Mouse (Mus musculus) left cerebral cortex, adult 2 months (tissue): Measurements from ENCODE around the gene Dip2a. TPM values are rescaled to one million over a fixed set of nuclear protein-coding genes. Genes with fewer than 3 reads are reported as not detected.

Source experiments
- DNase-seq, 2 experiments: peaks; one replicate each; pipeline ENCODE4 v3.0.0; 2021 to 2022; ENCODE audit warnings: low spot score in 2 of 2, mixed read lengths in 1 of 2; ENCODE audit errors: extremely low spot score in 1 of 2
- H3K27ac ChIP-seq: fragments of 200-600 bp; 2 replicates; pipeline ENCODE4 v1.8.1; 2022
- H3K4me3 ChIP-seq: fragments of 200-600 bp; 2 replicates; pipeline ENCODE4 v1.8.1; 2022
- CTCF ChIP-seq: fragments of 200-600 bp; IDR thresholded peaks from 2 replicates; pipeline ENCODE4 v1.8.1; 2022; ENCODE audit warnings: antibody characterized with exemption, mild to moderate bottlenecking, moderate library complexity
- intact Hi-C: fragments of 180-260 bp; cut with DNase I; formaldehyde crosslinking; loops from one replicate; pipeline ENCODE4 v1.15.1; 2025
- total RNA-seq, 2 experiments: library from RNA; stranded (reverse); gene quantifications; 2 replicates each; pipeline ENCODE4 v1.2.3; 2021

Dip2a gene
- total RNA-seq, 2 experiments from 2014 or later: 61.4 to 63.6 TPM

DNA sequence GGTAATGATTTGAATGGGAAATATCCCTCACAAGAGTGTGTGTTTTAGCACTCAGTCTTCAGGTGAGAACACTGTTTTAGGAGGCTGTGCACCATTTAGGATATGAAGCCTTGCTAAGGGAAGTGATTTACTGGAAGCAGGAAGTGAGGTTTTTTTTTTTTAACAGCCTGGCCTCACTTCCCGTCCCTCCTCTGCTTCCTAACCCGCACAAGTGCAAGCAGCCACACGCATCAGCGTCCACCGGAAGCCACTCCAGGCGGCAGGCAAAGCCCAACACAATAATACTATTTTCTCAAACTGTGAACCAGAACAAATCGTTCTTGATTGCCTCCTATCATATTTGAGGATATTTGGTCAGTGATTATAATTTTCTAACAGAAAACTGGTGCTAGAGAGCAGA is 6.9 kb upstream of the Dip2a start:
- DNase-seq: no peak
- no peak overlapping the region; the same call in 1 of the 2 replicates for H3K27ac ChIP-seq
- no peak for TF ChIP-seq CTCF
- H3K4me3 ChIP-seq: no peak overlapping the region
- intact Hi-C loops: no loop called here

DNA sequence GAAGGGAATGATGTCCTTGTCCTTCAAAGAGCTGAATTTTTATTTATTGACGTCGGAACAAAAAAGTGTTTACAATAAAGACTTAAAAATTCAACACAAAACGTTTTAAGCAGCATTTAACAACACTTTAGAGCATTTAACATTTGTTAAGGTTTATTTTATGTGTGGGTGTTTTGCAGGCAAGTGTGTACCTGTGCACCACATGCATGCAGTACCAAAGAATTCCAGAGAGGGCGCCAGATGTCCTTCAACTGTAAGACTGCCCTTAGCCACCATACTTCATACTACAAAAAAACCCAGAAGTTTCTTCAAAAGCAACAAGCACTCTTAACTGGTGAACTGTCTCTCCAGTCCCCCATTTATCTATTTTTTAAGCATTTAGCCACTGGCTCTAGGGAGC is 1.5 kb upstream of the Dip2a start:
- no peak for DNase-seq
- Histone ChIP-seq H3K4me3 (no peak overlapping the region), H3K27ac (no peak overlapping the region)
- intact Hi-C loops: no loop called here
- TF ChIP-seq CTCF: peak; percentile 63

DNA sequence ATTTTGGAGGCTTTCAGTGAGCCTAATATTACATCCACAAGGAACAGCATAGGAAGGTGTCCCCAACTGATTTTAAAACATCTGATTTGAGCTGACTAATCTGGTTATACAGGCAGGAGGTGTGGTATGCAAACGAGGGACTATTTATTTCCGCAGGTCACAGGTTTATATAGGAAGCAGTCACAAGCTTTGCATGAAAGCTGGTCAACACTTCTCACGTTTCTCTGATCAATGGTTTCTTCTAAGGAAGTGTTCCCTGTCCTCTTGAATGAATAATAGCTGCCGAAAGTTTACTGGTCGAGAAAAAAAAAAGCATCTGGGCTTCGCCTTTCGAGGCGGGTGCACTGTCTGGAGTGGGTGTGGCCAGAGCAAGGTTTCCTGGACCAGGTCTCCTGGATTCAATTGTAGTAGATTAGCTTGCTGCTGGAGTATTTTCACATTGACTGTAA is 976 bp upstream of the Dip2a start:
- TF ChIP-seq CTCF: no peak
- intact Hi-C loops: no loop called here
- no peak overlapping the region for H3K27ac ChIP-seq
- H3K4me3 ChIP-seq: peak overlapping the region; percentile 94
- DNase-seq: no peak

DNA sequence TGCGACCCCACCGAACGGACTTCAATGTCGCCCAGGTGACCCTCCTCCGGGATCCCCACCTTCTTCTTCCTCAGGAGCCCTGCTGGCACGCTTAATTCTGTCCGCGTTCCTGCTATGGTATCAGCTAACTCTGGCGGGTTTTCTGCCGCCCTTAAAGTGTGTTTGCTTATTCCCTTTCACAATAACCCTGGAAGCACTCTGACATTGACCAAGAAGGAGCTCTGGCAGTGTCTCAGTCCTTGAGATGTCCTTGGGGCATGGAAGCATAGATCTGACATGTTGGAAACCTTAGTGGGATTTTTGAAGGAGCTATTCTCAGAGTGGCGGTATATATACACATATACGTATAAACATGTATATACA is 430 bp upstream of the Dip2a start:
- peak overlapping the region; percentile 94 for H3K4me3 ChIP-seq
- H3K27ac ChIP-seq: peak overlapping the region; percentile 68
- no peak for DNase-seq
- intact Hi-C loops: no loop called here
- TF ChIP-seq CTCF: no peak

DNA sequence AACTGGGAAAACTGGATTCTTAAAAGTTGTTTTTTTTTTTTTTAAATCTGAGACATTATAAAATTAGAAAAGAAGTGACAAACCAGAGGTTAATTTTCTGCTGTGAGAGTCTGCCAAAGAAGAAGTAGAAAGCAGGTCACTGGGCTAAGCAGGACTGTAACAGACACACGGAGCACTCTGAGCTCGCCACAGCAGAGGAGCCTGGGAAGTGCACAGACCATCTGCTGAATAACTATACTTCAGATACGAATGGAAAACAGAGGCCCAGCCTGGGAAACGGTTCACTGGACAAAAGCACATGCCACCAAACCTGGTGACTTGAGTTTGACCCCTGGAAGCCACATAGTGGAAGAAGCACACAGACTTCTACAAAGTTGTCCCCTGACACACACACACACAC is 10.7 kb downstream of the Dip2a start:
- TF ChIP-seq CTCF: no peak
- intact Hi-C loops: no loop called here
- DNase-seq: no peak
- no peak overlapping the region for H3K27ac ChIP-seq
- H3K4me3 ChIP-seq: no peak overlapping the region

DNA sequence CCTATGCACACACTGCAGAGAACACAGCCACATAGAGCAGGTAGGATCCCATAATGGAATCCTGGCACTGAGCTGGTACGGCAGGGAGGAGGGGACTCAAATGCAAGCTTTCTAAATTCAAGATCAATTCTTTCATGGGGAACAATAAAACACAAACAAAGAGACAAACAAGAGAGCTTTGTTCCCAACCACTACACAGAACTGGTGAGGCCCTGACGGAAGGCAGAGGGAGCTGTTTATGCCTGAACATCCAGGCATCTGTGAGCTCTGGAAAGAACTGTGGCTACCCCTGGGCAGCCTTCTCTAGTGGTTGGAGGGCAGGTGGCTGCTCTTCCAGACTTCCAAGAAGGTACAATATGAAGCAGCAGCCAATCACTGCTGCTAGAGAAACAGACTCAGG is 13.1 kb downstream of the Dip2a start:
- intact Hi-C loops: no loop called here
- no peak; the same call in 1 of the 2 replicates for TF ChIP-seq CTCF
- DNase-seq: no peak
- peak overlapping the region; percentile 60 for H3K27ac ChIP-seq
- no peak overlapping the region for H3K4me3 ChIP-seq

DNA sequence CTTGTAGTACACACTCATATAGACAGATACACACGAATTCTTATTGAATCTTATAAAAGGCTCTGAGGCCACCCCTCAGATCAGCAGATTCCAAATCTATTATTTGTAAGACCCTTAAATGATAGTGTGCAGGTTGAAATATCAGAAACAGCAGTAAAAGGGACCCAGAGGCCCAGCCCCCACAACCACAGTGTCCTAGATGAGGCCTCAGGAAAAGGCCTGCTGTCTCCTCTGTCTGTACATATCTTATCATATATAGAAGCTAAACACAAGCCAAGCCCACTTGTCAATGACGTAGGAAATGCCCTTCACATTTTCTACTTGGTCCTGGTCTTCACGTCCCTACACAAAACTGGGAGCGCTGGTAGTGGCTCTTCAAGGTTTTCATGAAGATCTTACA is 16.0 kb downstream of the Dip2a start:
- intact Hi-C loops: no loop called here
- DNase-seq: no peak
- Histone ChIP-seq H3K27ac (peak overlapping the region; percentile 32; the same call in 1 of the 2 replicates), H3K4me3 (no peak overlapping the region)
- no peak for TF ChIP-seq CTCF

DNA sequence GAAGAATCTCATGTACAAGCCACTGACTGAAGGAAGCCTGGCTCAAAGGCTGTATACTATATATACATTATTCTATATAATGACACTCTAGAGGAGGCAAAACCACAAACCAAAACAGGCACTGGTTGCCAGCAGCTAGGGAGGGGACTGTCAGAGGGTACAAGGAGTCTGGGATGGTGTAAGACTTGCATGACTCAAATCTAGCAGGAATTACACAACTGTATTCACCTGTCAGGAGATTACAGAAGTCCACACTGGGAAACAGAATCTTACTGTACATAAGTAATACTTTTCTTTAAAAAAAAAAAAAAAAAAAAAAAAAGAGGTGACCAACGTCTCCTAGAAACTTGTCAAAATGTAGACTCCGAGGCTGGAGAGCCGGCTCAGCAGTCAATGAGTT is 16.5 kb downstream of the Dip2a start:
- TF ChIP-seq CTCF: no peak
- intact Hi-C loops: no loop called here
- H3K4me3 ChIP-seq: no peak overlapping the region
- DNase-seq: no peak
- peak overlapping the region; percentile 15; the same call in 1 of the 2 replicates for H3K27ac ChIP-seq

DNA sequence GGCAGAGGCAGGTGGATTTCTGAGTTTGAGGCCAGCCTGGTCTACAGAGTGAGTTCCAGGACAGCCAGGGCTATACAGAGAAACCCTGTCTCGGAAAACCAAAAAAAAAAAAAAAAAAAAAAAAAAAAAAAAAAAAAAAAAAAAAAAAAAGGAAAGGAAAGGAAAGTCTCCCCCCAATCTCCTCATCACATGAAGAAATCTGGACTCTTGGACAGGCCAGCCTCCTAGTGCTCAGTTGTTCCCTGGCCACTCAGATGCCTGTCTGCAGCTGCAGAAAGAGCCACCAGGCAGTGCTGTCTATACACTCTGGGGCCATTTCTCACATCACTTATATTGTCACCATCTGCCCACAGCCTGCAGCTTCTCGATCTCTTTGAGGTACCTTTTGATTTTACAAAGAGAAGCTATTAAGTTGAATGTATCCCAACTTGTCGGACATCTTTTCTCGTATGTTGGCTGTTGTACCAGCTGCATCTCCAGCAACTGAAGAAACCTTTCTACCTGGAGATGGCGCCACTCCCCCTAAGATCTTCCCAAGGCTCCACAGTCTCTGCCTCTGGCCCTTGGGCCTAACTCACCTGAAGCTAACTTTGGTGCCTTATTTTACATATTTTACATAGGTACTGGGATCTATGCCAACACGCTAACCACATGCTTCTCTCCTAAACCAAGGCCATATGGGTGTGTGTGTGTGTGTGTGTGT is 18.6 kb downstream of the Dip2a start:
- TF ChIP-seq CTCF: peak; percentile 48
- Histone ChIP-seq H3K27ac (no peak overlapping the region), H3K4me3 (no peak overlapping the region)
- intact Hi-C loops: no loop called here
- peak in 1 of 2 experiments; percentile 32 for DNase-seq

DNA sequence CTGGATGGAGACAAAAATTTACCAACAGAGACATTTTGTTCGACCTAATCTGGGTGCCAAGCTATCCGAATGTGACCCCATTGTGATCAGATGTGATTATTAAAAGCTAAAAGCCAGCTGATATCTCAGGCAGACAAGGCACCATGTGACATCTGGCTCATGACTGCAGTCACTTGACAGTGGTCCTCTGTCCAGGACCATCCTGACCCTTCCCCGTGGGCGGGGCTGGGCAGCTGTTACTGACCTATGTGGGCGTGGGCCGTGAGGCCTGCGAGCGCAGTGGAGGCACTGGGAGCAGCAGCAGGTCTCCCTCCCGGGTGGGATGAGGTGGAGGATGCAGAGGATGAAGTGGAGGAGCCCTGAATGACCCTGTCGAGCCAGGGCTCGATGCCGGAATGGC is 27.5 kb downstream of the Dip2a start:
- no peak for DNase-seq
- Histone ChIP-seq H3K27ac (peak overlapping the region; percentile 40; the same call in 1 of the 2 replicates), H3K4me3 (no peak overlapping the region)
- intact Hi-C loops: no loop called here
- no peak for TF ChIP-seq CTCF

DNA sequence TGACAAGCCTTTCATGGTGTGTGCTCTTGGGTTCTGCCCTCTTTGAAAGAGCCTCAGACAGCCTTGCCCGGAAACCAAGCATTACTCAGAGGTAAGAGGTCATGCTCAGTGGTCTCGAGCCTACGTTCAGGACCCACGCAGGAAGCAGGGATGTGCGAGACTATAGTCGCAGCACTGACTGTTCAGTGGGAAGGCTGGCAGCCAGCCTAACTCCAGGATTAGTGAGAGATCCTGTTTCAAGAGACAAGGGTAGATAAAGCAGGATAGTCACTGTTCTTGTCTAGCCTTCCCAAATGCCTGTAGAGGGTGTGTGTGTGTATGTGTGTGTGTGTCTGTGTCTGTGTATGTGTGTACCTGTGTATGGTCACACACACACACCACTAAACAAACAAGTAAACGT is 28.9 kb downstream of the Dip2a start:
- TF ChIP-seq CTCF: no peak
- peak in 1 of 2 experiments; percentile 32 for DNase-seq
- intact Hi-C loops: no loop called here
- Histone ChIP-seq H3K4me3 (no peak overlapping the region), H3K27ac (peak overlapping the region; percentile 65)

DNA sequence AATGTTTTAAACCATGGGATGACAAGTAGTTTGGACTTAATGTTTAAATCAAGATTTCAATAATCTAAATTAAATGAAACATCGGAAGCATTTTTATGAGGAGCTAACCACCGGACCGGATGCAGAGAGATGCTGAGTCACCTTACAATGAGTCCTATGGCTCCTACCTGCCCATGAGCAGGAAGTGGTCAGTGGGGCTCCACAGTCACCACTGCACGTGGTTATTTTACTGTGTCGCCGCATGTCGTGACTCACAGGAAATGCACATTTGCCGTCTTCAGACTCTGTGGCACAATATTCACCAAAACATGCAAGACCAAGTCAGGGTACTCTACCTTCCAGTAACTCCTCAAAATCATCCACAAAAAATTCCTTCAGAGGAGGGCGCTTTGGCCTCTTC is 38.4 kb downstream of the Dip2a start:
- intact Hi-C loops: no loop called here
- DNase-seq: no peak
- Histone ChIP-seq H3K27ac (peak overlapping the region; percentile 71), H3K4me3 (no peak overlapping the region)
- no peak for TF ChIP-seq CTCF

DNA sequence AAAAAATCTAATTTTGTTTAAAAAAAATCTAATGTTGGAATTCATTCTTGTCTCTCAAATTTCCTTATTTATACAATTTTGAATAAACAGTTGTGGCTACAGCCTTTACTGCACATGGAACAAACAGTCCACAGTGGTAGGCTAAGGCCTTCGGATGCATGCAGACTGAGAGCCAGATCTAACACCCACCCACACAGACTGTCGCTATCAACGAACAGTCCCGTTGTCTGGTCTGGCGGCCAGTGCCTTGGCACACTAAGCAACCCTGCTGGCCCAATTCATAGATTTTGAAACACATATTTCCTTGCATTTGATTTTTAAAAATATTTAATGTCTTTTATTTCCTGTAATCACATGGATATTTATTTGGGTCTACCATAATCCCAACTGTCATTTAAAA is 45.0 kb downstream of the Dip2a start:
- DNase-seq: no peak
- Histone ChIP-seq H3K27ac (no peak overlapping the region), H3K4me3 (no peak overlapping the region)
- TF ChIP-seq CTCF: no peak
- intact Hi-C loops: no loop called here
